Mouse (Mus musculus): ENCODE results near the gene Fam221a. TPM values are rescaled to one million over a fixed set of nuclear protein-coding genes. Genes with fewer than 3 reads are reported as not detected.

The Fam221a gene
- polyA plus RNA-seq, 1 experiment: not detected

- 66% methylated on average over 1 of the region's 1 CpGs for WGBS
- H3K4me1 ChIP-seq (ENCODE audit: control insufficient read depth, insufficient read depth, low read length): no peaks in the 10 kb centered on the region
- no peak overlapping the region for H3K27ac ChIP-seq (ENCODE audit: insufficient read depth, low read depth, low read length)
- H3K4me3 ChIP-seq (ENCODE audit: insufficient read depth, low read depth, low read length): no peak overlapping the region
- no peak for TF ChIP-seq POLR2A (IDR thresholded peaks at IDR 0.05; ENCODE audit: insufficient read depth, low read depth, low read length)
- no peak for TF ChIP-seq CTCF (IDR thresholded peaks at IDR 0.05; ENCODE audit: insufficient read depth, low read depth, low read length)
Measured at GRCm38 (mm10) chr6:49415971-49416370, 48.4 kb downstream of the Fam221a start.

GRCm38 (mm10) chr6:49437306-49437705, 69.8 kb downstream of the Fam221a start:
- Histone ChIP-seq H3K27ac (ENCODE audit: insufficient read depth, low read depth, low read length) (no peak overlapping the region), H3K4me1 (ENCODE audit: control insufficient read depth, insufficient read depth, low read length) (no peaks in the 10 kb centered on the region), H3K4me3 (ENCODE audit: insufficient read depth, low read depth, low read length) (no peak overlapping the region)
- TF ChIP-seq CTCF (IDR thresholded peaks at IDR 0.05; ENCODE audit: insufficient read depth, low read depth, low read length): no peak
- TF ChIP-seq POLR2A (IDR thresholded peaks at IDR 0.05; ENCODE audit: insufficient read depth, low read depth, low read length): no peak
- 67% methylated on average over 1 of the region's 1 CpGs for WGBS

Other genes starting within 250 kb of the Fam221a start
- gene Igf2bp3, start 152.8 kb upstream of the Fam221a start, polyA plus RNA-seq (2012; ENCODE audit: insufficient read depth, insufficient read length, low replicate concordance, missing spikeins): not detected in 2 replicates
- gene Tra2a, start 103.7 kb upstream of the Fam221a start, polyA plus RNA-seq (2012; ENCODE audit: insufficient read depth, insufficient read length, low replicate concordance, missing spikeins): not detected in 2 replicates
- not detected in 2 replicates for gene Ccdc126, start 48.5 kb upstream of the Fam221a start, polyA plus RNA-seq (2012; ENCODE audit: insufficient read depth, insufficient read length, low replicate concordance, missing spikeins)
- not detected in 2 replicates for gene Stk31, start 27.9 kb downstream of the Fam221a start, polyA plus RNA-seq (2012; ENCODE audit: insufficient read depth, insufficient read length, low replicate concordance, missing spikeins)

Data from olfactory bulb, adult 2 months (tissue).